Mouse (Mus musculus): ENCODE results near the gene Ica1.

Gene Ica1

GRCm38 (mm10) chr6:8741659-8742058 lies 36.6 kb downstream of the Ica1 start:
- DNase-seq, result no peak

GRCm38 (mm10) chr6:8740092-8740491 lies 38.2 kb downstream of the Ica1 start:
- no peak for DNase-seq

GRCm38 (mm10) chr6:8738396-8738795 lies 39.9 kb downstream of the Ica1 start:
- DNase-seq, result no peak

- no peak for DNase-seq
Observed at GRCm38 (mm10) chr6:8736493-8736820, 41.8 kb downstream of the Ica1 start.

- peak; percentile 54 for DNase-seq
Observed at GRCm38 (mm10) chr6:8735657-8736492, 42.4 kb downstream of the Ica1 start.

- no peak for DNase-seq
Observed at GRCm38 (mm10) chr6:8735044-8735443, 43.2 kb downstream of the Ica1 start.

GRCm38 (mm10) chr6:8732492-8732891 lies 45.8 kb downstream of the Ica1 start:
- DNase-seq, result no peak

- DNase-seq, result no peak
Observed at GRCm38 (mm10) chr6:8731656-8732191, 46.6 kb downstream of the Ica1 start.

GRCm38 (mm10) chr6:8730433-8730832 lies 47.9 kb downstream of the Ica1 start:
- DNase-seq, result no peak

GRCm38 (mm10) chr6:8727806-8728205 lies 50.5 kb downstream of the Ica1 start:
- no peak for DNase-seq

- no peak for DNase-seq
Observed at GRCm38 (mm10) chr6:8725610-8726009, 52.7 kb downstream of the Ica1 start.

GRCm38 (mm10) chr6:8719692-8720091 lies 58.6 kb downstream of the Ica1 start:
- no peak for DNase-seq

GRCm38 (mm10) chr6:8717967-8718366 lies 60.3 kb downstream of the Ica1 start:
- DNase-seq, result no peak

GRCm38 (mm10) chr6:8716539-8716938 lies 61.7 kb downstream of the Ica1 start:
- DNase-seq, result no peak

- DNase-seq, result no peak
Observed at GRCm38 (mm10) chr6:8711246-8711645, 67.0 kb downstream of the Ica1 start.

GRCm38 (mm10) chr6:8694636-8695514 lies 83.4 kb downstream of the Ica1 start:
- DNase-seq, result no peak

GRCm38 (mm10) chr6:8693926-8694635 lies 84.2 kb downstream of the Ica1 start:
- DNase-seq, result no peak

- no peak for DNase-seq
Observed at GRCm38 (mm10) chr6:8693141-8693881, 85.0 kb downstream of the Ica1 start.

- DNase-seq, result no peak
Observed at GRCm38 (mm10) chr6:8691199-8691975, 86.9 kb downstream of the Ica1 start.

- no peak for DNase-seq
Observed at GRCm38 (mm10) chr6:8690441-8690840, 87.8 kb downstream of the Ica1 start.

Data from cerebellum, adult 11-12 months (tissue).